Mouse (Mus musculus) C2C12 (cell line): ENCODE data around the gene Eef1akmt3.

ENCODE experiments used
- CEBPB ChIP-seq: IDR thresholded peaks from one replicate; pipeline ENCODE4 v1.6.1; 2011; ENCODE audit warnings: low read depth, mild to moderate bottlenecking, control low read depth, moderate library complexity
- CTCF ChIP-seq: IDR thresholded peaks from one replicate; pipeline ENCODE4 v1.5.1; 2011; ENCODE audit not compliant: control insufficient read depth, insufficient read depth, insufficient read length
- FOSL1 ChIP-seq: IDR thresholded peaks from one replicate; pipeline ENCODE4 v1.8.0; 2011; ENCODE audit warnings: mild to moderate bottlenecking, low read length; ENCODE audit not compliant: poor library complexity, insufficient read depth, severe bottlenecking
- MAX ChIP-seq: IDR thresholded peaks from one replicate; pipeline ENCODE4 v1.6.1; 2011; ENCODE audit warnings: mild to moderate bottlenecking, control low read depth
- MYOD1 ChIP-seq: IDR thresholded peaks from one replicate; pipeline ENCODE4 v1.6.1; 2011; ENCODE audit warnings: low read depth; ENCODE audit not compliant: control insufficient read depth, insufficient read length
- MYOG ChIP-seq: IDR thresholded peaks from one replicate; pipeline ENCODE4 v1.6.1; 2011; ENCODE audit not compliant: control insufficient read depth, insufficient read length; ENCODE audit errors: extremely low read depth
- USF1 ChIP-seq: IDR thresholded peaks from one replicate; pipeline ENCODE4 v1.6.1; 2011; ENCODE audit warnings: low read depth, mild to moderate bottlenecking, control low read depth, moderate library complexity

GRCm38 (mm10) chr10:127016488-127016887, 24.8 kb downstream of the Eef1akmt3 start:
- TF ChIP-seq CTCF (no peak), CEBPB (no peak), MYOD1 (no peak), MYOG (no peak), USF1 (no peak), MAX (no peak), FOSL1 (no peak)
